Mouse (Mus musculus): Measurements from ENCODE around the gene Palmd. TPM values are rescaled to one million over a fixed set of nuclear protein-coding genes. Genes with fewer than 3 reads are reported as not detected.
A peak's percentile ranks its signal among the peaks of the same experiment; 100 is the strongest.

The Palmd gene
- polyA plus RNA-seq, 1 experiment from 2014 or later, result 7.7 TPM

DNA sequence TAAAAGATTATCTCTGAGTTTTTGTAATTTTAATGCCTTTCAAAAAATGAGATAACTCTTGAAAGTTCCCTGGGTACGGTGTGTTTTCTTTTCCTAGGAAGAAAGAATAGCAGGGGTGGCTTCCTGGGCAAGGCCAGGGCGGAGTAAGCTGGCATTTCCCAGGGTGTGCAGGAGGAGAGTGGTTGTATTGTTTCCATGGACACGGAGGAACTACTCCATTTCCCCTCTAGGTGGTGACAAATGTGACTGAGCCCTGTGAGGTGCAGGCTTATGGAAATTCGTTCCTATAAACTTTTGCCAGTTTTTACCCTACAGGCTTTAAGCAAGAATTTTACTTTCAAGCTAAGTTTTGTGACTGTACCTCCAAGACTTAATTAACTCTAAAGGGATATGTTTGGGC lies 2.6 kb downstream of the Palmd start:
- ATAC-seq (ENCODE audit: low FRiP score) (peak; percentile 70), DNase-seq (ENCODE audit: low spot score) (peak; percentile 53)
- no peaks in the 10 kb centered on the region for H3K9me3 ChIP-seq (ENCODE audit: control insufficient read depth, low read length)
- H3K36me3 ChIP-seq (ENCODE audit: control insufficient read depth, insufficient read depth, low read length), result no peaks in the 10 kb centered on the region
- H3K4me3 ChIP-seq (ENCODE audit: low read depth, low read length), result no peak overlapping the region
- WGBS, result 30% methylated on average over 4 of the region's 4 CpGs
- no peak overlapping the region for H3K9ac ChIP-seq (ENCODE audit: low read depth, low read length)
- H3K27me3 ChIP-seq (ENCODE audit: control insufficient read depth, insufficient read depth, low read length), result no peaks in the 10 kb centered on the region
- H3K4me2 ChIP-seq (replicated peaks; ENCODE audit: low read depth, low read length), result no peak overlapping the region
- H3K4me1 ChIP-seq (replicated peaks; ENCODE audit: control insufficient read depth, insufficient read depth, low read length), result peaks cover 4% of the 10 kb centered on the region; the same call in 1 of the 2 replicates
- H3K27ac ChIP-seq (ENCODE audit: low read depth, low read length), result no peak overlapping the region

DNA sequence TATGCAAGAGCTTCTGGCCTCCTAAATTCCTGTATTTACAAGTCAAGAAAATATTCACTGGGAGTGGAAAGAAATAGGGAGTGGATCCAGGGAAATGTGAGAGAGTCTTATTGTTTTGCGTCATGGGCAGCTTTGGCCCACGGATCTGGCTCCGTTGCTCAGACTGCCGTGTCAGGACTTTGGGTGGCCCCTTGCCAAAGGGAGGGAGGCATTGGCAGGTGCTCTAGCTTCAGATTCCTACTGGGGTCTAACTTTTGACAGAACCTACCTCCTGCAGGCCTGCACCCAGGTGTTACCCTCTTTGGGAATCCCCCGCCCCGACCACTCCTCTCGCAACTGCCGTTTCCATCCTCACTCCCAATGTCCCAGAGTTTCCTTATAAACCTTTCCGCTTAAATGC lies 4.4 kb downstream of the Palmd start:
- DNase-seq (ENCODE audit: low spot score) (no peak), ATAC-seq (ENCODE audit: low FRiP score) (no peak)
- H3K9me3 ChIP-seq (ENCODE audit: control insufficient read depth, low read length), result no peaks in the 10 kb centered on the region
- no peak overlapping the region for H3K4me2 ChIP-seq (replicated peaks; ENCODE audit: low read depth, low read length)
- H3K27me3 ChIP-seq (ENCODE audit: control insufficient read depth, insufficient read depth, low read length), result no peaks in the 10 kb centered on the region
- no peaks in the 10 kb centered on the region for H3K36me3 ChIP-seq (ENCODE audit: control insufficient read depth, insufficient read depth, low read length)
- WGBS, result 85% methylated on average over 9 of the region's 9 CpGs
- peaks cover 4% of the 10 kb centered on the region; the same call in 1 of the 2 replicates for H3K4me1 ChIP-seq (replicated peaks; ENCODE audit: control insufficient read depth, insufficient read depth, low read length)
- H3K27ac ChIP-seq (ENCODE audit: low read depth, low read length), result no peak overlapping the region
- no peak overlapping the region for H3K4me3 ChIP-seq (ENCODE audit: low read depth, low read length)
- H3K9ac ChIP-seq (ENCODE audit: low read depth, low read length), result no peak overlapping the region

DNA sequence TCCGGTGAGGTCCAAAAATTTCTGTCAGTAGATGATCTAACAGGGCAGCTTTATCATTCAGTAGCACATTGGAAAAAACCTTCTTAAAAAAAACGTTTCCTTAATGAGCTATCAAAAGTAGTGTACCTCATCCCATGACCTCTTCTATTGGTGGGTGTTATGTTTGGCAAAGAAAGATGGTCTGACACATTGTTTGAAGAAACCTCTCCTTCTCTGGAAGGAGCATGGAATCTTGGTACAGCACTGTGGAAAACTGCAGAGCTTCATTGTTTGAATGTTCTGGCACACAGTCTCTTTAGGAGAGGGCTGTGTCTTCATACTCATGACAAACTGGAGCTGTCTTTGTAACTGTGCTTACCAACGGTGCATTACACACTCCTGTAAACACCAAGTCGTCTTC lies 5.6 kb downstream of the Palmd start:
- WGBS, result 82% methylated on average over 4 of the region's 4 CpGs
- Histone ChIP-seq H3K4me2 (replicated peaks; ENCODE audit: low read depth, low read length) (no peak overlapping the region), H3K27ac (ENCODE audit: low read depth, low read length) (no peak overlapping the region), H3K4me1 (replicated peaks; ENCODE audit: control insufficient read depth, insufficient read depth, low read length) (peaks cover 1% of the 10 kb centered on the region; the same call in 1 of the 2 replicates), H3K36me3 (ENCODE audit: control insufficient read depth, insufficient read depth, low read length) (no peaks in the 10 kb centered on the region), H3K9ac (ENCODE audit: low read depth, low read length) (no peak overlapping the region), H3K9me3 (ENCODE audit: control insufficient read depth, low read length) (no peaks in the 10 kb centered on the region), H3K4me3 (ENCODE audit: low read depth, low read length) (no peak overlapping the region), H3K27me3 (ENCODE audit: control insufficient read depth, insufficient read depth, low read length) (no peaks in the 10 kb centered on the region)
- ATAC-seq (ENCODE audit: low FRiP score) (no peak), DNase-seq (ENCODE audit: low spot score) (no peak)

DNA sequence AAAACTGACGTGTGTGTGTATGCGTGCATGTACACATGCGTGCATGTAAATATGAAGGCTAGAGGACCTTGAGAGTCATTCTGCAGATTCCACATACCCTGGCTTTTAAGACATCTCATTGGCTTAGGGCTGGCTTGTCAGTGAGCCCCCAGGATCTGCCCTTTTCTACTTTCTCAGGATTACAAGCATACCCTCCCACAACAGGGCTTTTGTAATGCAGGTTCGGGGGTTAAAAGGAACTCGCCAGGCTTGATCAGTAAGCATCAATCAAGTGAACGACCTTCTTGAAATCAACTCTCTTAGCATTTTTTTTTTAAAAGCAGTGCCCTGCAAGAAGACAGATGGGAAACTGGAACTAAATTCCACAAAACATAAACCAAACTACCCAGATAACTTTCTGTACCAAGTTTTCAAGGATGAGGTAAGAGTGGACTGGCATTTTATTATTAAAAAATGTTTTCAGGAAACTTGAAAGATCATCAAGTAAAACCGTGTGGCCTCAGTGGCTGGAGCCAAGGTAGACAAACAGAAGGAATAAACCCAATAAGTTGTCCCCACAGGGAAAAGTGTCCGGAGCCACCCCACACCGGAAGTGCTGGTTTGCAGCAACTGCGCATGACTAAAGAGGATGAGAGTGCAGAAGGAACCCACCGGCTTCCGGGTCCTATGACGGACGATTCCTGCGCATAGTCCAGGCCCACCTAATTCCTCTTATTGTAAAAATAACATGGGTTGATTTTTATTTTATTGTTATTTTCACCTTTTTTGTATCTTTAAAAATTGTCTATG lies 7.2 kb downstream of the Palmd start:
- WGBS, result 70% methylated on average over 15 of the region's 15 CpGs
- Histone ChIP-seq H3K27me3 (ENCODE audit: control insufficient read depth, insufficient read depth, low read length) (no peaks in the 10 kb centered on the region), H3K27ac (ENCODE audit: low read depth, low read length) (no peak overlapping the region), H3K4me3 (ENCODE audit: low read depth, low read length) (no peak overlapping the region), H3K9ac (ENCODE audit: low read depth, low read length) (no peak overlapping the region), H3K36me3 (ENCODE audit: control insufficient read depth, insufficient read depth, low read length) (no peaks in the 10 kb centered on the region), H3K4me1 (replicated peaks; ENCODE audit: control insufficient read depth, insufficient read depth, low read length) (no peaks in the 10 kb centered on the region), H3K9me3 (ENCODE audit: control insufficient read depth, low read length) (no peaks in the 10 kb centered on the region), H3K4me2 (replicated peaks; ENCODE audit: low read depth, low read length) (no peak overlapping the region)
- ATAC-seq (ENCODE audit: low FRiP score) (no peak), DNase-seq (ENCODE audit: low spot score) (no peak)

DNA sequence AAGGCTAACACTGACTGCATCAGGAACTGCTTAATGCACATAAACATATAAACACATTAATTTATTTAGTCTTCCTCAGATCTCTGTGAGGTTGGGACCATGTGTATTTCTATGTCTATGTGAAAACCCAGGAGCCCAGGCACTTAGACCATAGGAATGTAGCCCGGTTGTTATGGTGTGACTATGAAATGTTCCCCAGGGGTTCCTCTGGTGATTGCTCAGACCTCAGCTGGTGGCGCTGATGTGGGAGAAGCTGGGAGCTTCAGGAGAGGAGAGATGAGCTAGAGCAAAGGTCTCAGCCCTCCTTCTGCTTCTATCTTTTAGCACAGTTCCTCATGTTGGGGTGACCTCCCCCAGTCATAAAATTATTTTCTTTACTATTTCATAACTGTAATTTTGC lies 8.4 kb downstream of the Palmd start:
- Histone ChIP-seq H3K27ac (ENCODE audit: low read depth, low read length) (no peak overlapping the region), H3K4me3 (ENCODE audit: low read depth, low read length) (no peak overlapping the region), H3K27me3 (ENCODE audit: control insufficient read depth, insufficient read depth, low read length) (no peaks in the 10 kb centered on the region), H3K9ac (ENCODE audit: low read depth, low read length) (no peak overlapping the region), H3K4me2 (replicated peaks; ENCODE audit: low read depth, low read length) (no peak overlapping the region), H3K9me3 (ENCODE audit: control insufficient read depth, low read length) (no peaks in the 10 kb centered on the region), H3K4me1 (replicated peaks; ENCODE audit: control insufficient read depth, insufficient read depth, low read length) (no peaks in the 10 kb centered on the region), H3K36me3 (ENCODE audit: control insufficient read depth, insufficient read depth, low read length) (no peaks in the 10 kb centered on the region)
- 79% methylated on average over 2 of the region's 2 CpGs for WGBS
- ATAC-seq (ENCODE audit: low FRiP score) (no peak), DNase-seq (ENCODE audit: low spot score) (no peak)

DNA sequence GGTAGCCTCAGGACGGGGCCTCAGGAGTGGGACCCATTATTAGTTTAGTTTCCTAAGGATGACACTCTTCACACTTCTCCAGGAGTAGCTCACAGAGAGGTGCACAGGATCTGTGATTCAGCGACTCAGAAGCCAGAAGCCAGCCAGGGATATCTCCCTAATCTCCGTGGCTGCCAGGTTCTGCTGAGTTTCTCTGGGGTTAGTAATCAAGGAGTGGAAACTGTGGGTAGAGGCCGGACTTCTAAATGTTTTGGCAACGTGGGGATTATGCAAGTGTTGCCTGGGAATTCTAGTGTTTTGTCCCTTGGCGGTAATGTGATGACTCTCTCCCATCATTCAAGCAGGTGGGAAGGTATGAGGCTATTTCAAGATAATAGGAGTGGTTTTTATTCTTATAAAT lies 13.7 kb downstream of the Palmd start:
- Histone ChIP-seq H3K27me3 (ENCODE audit: control insufficient read depth, insufficient read depth, low read length) (no peaks in the 10 kb centered on the region), H3K36me3 (ENCODE audit: control insufficient read depth, insufficient read depth, low read length) (no peaks in the 10 kb centered on the region), H3K9me3 (ENCODE audit: control insufficient read depth, low read length) (no peaks in the 10 kb centered on the region), H3K4me3 (ENCODE audit: low read depth, low read length) (no peak overlapping the region), H3K27ac (ENCODE audit: low read depth, low read length) (no peak overlapping the region), H3K9ac (ENCODE audit: low read depth, low read length) (no peak overlapping the region), H3K4me1 (replicated peaks; ENCODE audit: control insufficient read depth, insufficient read depth, low read length) (no peaks in the 10 kb centered on the region), H3K4me2 (replicated peaks; ENCODE audit: low read depth, low read length) (no peak overlapping the region)
- no peak for ATAC-seq (ENCODE audit: low FRiP score)
- WGBS, result 72% methylated on average over 6 of the region's 6 CpGs
- no peak for DNase-seq (ENCODE audit: low spot score)

DNA sequence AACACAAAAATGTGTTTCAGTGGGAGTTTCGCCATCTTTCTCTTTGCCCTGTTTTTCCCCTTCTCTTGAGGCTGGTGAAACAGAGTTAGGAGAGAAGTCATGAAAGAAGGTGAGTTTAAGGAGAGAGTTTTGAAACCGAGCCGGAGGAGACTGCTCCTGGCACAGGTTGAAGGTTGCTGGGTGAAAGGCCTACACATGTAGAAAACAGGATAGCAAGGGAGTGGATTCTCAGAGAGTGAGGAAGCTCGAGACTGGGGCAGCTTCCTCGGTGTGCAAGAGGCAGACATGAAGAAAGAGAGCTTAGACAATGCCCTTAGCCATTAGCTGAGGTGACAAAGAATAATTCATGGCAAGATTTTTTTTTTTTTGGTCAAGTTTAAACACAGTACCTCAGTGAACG lies 15.4 kb downstream of the Palmd start:
- Histone ChIP-seq H3K27me3 (ENCODE audit: control insufficient read depth, insufficient read depth, low read length) (no peaks in the 10 kb centered on the region), H3K36me3 (ENCODE audit: control insufficient read depth, insufficient read depth, low read length) (no peaks in the 10 kb centered on the region), H3K27ac (ENCODE audit: low read depth, low read length) (no peak overlapping the region), H3K4me1 (replicated peaks; ENCODE audit: control insufficient read depth, insufficient read depth, low read length) (no peaks in the 10 kb centered on the region), H3K4me3 (ENCODE audit: low read depth, low read length) (no peak overlapping the region), H3K4me2 (replicated peaks; ENCODE audit: low read depth, low read length) (no peak overlapping the region), H3K9me3 (ENCODE audit: control insufficient read depth, low read length) (no peaks in the 10 kb centered on the region), H3K9ac (ENCODE audit: low read depth, low read length) (no peak overlapping the region)
- ATAC-seq (ENCODE audit: low FRiP score), result no peak
- DNase-seq (ENCODE audit: low spot score), result no peak
- WGBS, result 85% methylated on average over 6 of the region's 6 CpGs

DNA sequence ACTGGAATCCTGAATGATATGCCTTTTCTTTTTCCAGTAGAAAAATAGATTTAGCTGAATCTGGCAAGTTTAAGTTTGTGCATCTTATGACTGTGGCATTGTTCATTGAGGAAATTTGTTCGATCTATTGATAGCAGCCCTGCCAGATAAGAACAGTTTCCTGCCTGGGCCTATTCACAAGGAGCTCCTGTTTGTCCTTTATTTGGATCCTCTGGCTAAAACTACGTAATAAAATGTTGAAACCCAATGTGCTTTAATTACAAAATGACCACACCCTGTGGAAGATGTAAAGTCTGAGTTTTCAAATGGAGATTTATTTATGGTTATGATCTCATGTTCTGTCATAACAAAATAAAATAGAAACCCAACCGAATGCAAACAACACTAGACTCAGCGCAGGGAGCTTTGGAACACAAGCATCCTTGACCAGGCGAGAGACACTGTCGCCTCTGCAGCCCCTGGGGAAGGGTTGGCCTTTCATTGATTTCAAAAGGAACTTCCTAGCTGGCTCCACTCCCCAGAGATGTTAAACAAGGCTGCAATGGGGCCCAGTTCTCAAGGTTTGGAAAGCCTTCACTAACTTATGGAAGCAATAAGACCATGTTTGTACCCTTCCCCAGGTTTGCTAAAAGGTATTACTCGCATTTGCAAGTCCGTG lies 16.4 kb downstream of the Palmd start:
- no peak for DNase-seq (ENCODE audit: low spot score)
- Histone ChIP-seq H3K4me1 (replicated peaks; ENCODE audit: control insufficient read depth, insufficient read depth, low read length) (no peaks in the 10 kb centered on the region), H3K27ac (ENCODE audit: low read depth, low read length) (no peak overlapping the region), H3K27me3 (ENCODE audit: control insufficient read depth, insufficient read depth, low read length) (no peaks in the 10 kb centered on the region), H3K4me3 (ENCODE audit: low read depth, low read length) (no peak overlapping the region), H3K36me3 (ENCODE audit: control insufficient read depth, insufficient read depth, low read length) (no peaks in the 10 kb centered on the region), H3K4me2 (replicated peaks; ENCODE audit: low read depth, low read length) (no peak overlapping the region), H3K9ac (ENCODE audit: low read depth, low read length) (no peak overlapping the region), H3K9me3 (ENCODE audit: control insufficient read depth, low read length) (no peaks in the 10 kb centered on the region)
- no peak for ATAC-seq (ENCODE audit: low FRiP score)
- WGBS, result 82% methylated on average over 8 of the region's 8 CpGs

DNA sequence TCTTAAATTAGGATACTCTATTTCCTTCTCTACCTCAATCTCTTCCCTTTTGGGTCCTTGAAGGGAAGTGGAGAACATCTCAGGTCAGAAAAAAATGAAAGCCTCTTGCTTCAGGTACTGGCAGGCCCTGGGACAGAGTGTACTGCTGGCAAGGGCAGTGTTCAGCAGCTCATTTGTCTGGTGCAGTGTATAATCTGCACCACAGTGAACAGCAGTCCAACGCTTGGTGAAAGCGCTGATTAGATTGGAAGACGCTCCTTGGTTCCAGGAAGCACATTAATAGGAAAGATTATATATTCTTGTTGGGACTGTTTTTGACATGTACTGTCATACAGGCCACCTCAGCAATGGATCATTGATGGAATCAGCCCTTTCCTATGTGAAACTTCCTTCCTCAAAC lies 17.3 kb downstream of the Palmd start:
- ATAC-seq (ENCODE audit: low FRiP score), result no peak
- DNase-seq (ENCODE audit: low spot score), result no peak
- H3K36me3 ChIP-seq (ENCODE audit: control insufficient read depth, insufficient read depth, low read length), result no peaks in the 10 kb centered on the region
- H3K4me2 ChIP-seq (replicated peaks; ENCODE audit: low read depth, low read length), result no peak overlapping the region
- H3K27ac ChIP-seq (ENCODE audit: low read depth, low read length), result no peak overlapping the region
- WGBS, result 92% methylated on average over 3 of the region's 3 CpGs
- H3K4me3 ChIP-seq (ENCODE audit: low read depth, low read length), result no peak overlapping the region
- H3K4me1 ChIP-seq (replicated peaks; ENCODE audit: control insufficient read depth, insufficient read depth, low read length), result no peaks in the 10 kb centered on the region
- H3K9me3 ChIP-seq (ENCODE audit: control insufficient read depth, low read length), result no peaks in the 10 kb centered on the region
- no peak overlapping the region for H3K9ac ChIP-seq (ENCODE audit: low read depth, low read length)
- no peaks in the 10 kb centered on the region for H3K27me3 ChIP-seq (ENCODE audit: control insufficient read depth, insufficient read depth, low read length)

Data from hindbrain, embryonic 11.5 days (tissue).